Mouse (Mus musculus): ENCODE data around the gene Ctss. TPM values are rescaled to one million over a fixed set of nuclear protein-coding genes. Genes with fewer than 3 reads are reported as not detected.
A peak's percentile ranks its signal among the peaks of the same experiment; 100 is the strongest.

Gene Ctss
- polyA plus RNA-seq, 1 experiment: 70.6 TPM

- WGBS: 96% methylated on average over 7 of the region's 7 CpGs
- peaks cover 19% of the 10 kb centered on the region for H3K36me3 ChIP-seq (ENCODE audit: control insufficient read depth, insufficient read depth, low read length)
- H3K27ac ChIP-seq (ENCODE audit: control insufficient read depth, insufficient read depth, low read length): no peak within 1 kb of the TSS
- no peak within 1 kb of the TSS for H3K4me3 ChIP-seq (ENCODE audit: control insufficient read depth, insufficient read depth, low read length)
- no peak for DNase-seq
- H3K27me3 ChIP-seq (ENCODE audit: control insufficient read depth, insufficient read depth, low read length): no peaks in the 10 kb centered on the region
- no peaks in the 10 kb centered on the region for H3K4me1 ChIP-seq (replicated peaks; ENCODE audit: control insufficient read depth, insufficient read depth, low read length)
- no peak for TF ChIP-seq POLR2A (IDR thresholded peaks at IDR 0.05; ENCODE audit: control insufficient read depth, extremely low read depth, insufficient read depth, low read length, poor library complexity)
- TF ChIP-seq CTCF (IDR thresholded peaks at IDR 0.05; ENCODE audit: borderline replicate concordance, control insufficient read depth, extremely low read depth, insufficient read depth, low read length, poor library complexity): no peak
These were observed 27.6 kb upstream of the Ctss start, which contains the start of gene Ctsk for GRCm38 (mm10) chr3:95499024-95499423. Gene Ctsk (plus strand): TSS chr3:95499256.

DNA sequence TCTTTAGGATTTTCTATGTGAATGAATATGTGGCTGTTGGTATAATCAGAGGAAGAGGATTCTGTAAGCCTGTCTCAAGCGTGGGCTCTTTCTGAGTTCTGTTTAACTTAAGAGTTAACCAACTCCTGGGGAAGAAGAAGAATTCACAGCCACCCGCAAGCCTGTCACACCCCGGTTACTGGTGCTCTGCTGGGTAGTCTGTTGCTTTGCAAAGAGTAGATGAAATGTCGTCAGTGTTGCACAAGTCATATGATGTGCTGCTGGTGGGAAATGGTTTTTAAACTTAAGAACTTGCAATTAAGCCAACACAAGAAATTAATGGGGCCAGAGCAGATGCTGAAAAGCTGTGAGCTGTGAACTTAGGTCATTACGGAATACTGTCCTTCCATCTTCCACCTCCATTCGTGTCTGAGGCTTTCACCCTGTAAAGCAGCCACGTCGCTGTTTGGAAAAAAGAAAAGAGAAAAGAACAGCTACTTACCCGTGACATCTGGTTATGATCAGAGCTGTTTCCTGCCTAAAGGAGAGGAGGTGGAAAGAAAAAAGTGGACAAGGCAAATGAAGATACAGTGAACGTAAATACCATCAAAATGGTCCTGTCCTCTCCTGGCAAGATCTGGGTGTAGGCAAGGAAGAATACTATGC lies 27.0 kb upstream of the Ctss start:
- Histone ChIP-seq H3K27ac (ENCODE audit: control insufficient read depth, insufficient read depth, low read length) (no peak overlapping the region), H3K27me3 (ENCODE audit: control insufficient read depth, insufficient read depth, low read length) (no peaks in the 10 kb centered on the region), H3K36me3 (ENCODE audit: control insufficient read depth, insufficient read depth, low read length) (peaks cover 13% of the 10 kb centered on the region), H3K4me3 (ENCODE audit: control insufficient read depth, insufficient read depth, low read length) (no peak overlapping the region), H3K4me1 (replicated peaks; ENCODE audit: control insufficient read depth, insufficient read depth, low read length) (no peaks in the 10 kb centered on the region)
- TF ChIP-seq POLR2A (IDR thresholded peaks at IDR 0.05; ENCODE audit: control insufficient read depth, extremely low read depth, insufficient read depth, low read length, poor library complexity): no peak
- no peak for TF ChIP-seq CTCF (IDR thresholded peaks at IDR 0.05; ENCODE audit: borderline replicate concordance, control insufficient read depth, extremely low read depth, insufficient read depth, low read length, poor library complexity)
- 86% methylated on average over 10 of the region's 10 CpGs for WGBS
- DNase-seq: no peak

DNA sequence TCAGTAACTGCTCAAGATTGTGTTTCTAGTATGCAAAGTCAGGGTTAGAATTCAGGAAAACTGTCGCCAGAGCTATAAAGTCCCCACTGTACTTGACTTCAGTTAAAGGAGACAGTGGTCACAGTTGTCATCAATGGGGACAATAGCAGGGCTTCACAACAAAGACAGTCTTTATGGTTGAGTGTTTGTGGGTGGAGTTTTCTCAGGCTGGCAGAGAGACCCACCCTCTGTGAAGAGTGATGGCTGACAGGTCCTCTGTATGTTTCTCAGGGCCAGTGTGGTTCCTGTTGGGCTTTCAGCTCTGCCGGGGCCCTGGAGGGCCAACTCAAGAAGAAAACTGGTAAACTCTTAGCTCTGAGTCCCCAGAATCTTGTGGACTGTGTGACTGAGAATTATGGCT lies 24.3 kb upstream of the Ctss start:
- Histone ChIP-seq H3K4me1 (replicated peaks; ENCODE audit: control insufficient read depth, insufficient read depth, low read length) (no peaks in the 10 kb centered on the region), H3K27me3 (ENCODE audit: control insufficient read depth, insufficient read depth, low read length) (no peaks in the 10 kb centered on the region), H3K36me3 (ENCODE audit: control insufficient read depth, insufficient read depth, low read length) (no peaks in the 10 kb centered on the region), H3K27ac (ENCODE audit: control insufficient read depth, insufficient read depth, low read length) (no peak overlapping the region), H3K4me3 (ENCODE audit: control insufficient read depth, insufficient read depth, low read length) (no peak overlapping the region)
- DNase-seq: no peak
- TF ChIP-seq POLR2A (IDR thresholded peaks at IDR 0.05; ENCODE audit: control insufficient read depth, extremely low read depth, insufficient read depth, low read length, poor library complexity): no peak
- no peak for TF ChIP-seq CTCF (IDR thresholded peaks at IDR 0.05; ENCODE audit: borderline replicate concordance, control insufficient read depth, extremely low read depth, insufficient read depth, low read length, poor library complexity)
- WGBS: 72% methylated on average over 2 of the region's 2 CpGs

GRCm38 (mm10) chr3:95509348-95509747 lies 17.2 kb upstream of the Ctss start:
- DNase-seq: no peak
- WGBS: 64% methylated on average over 6 of the region's 6 CpGs
- no peak for TF ChIP-seq POLR2A (IDR thresholded peaks at IDR 0.05; ENCODE audit: control insufficient read depth, extremely low read depth, insufficient read depth, low read length, poor library complexity)
- no peak overlapping the region for H3K4me3 ChIP-seq (ENCODE audit: control insufficient read depth, insufficient read depth, low read length)
- H3K4me1 ChIP-seq (replicated peaks; ENCODE audit: control insufficient read depth, insufficient read depth, low read length): peaks cover 5% of the 10 kb centered on the region; the same call in 1 of the 2 replicates
- H3K27me3 ChIP-seq (ENCODE audit: control insufficient read depth, insufficient read depth, low read length): no peaks in the 10 kb centered on the region
- H3K27ac ChIP-seq (ENCODE audit: control insufficient read depth, insufficient read depth, low read length): no peak overlapping the region
- no peaks in the 10 kb centered on the region for H3K36me3 ChIP-seq (ENCODE audit: control insufficient read depth, insufficient read depth, low read length)

GRCm38 (mm10) chr3:95511611-95512180 lies 14.9 kb upstream of the Ctss start:
- no peaks in the 10 kb centered on the region for H3K27me3 ChIP-seq (ENCODE audit: control insufficient read depth, insufficient read depth, low read length)
- no peak for TF ChIP-seq POLR2A (IDR thresholded peaks at IDR 0.05; ENCODE audit: control insufficient read depth, extremely low read depth, insufficient read depth, low read length, poor library complexity)
- TF ChIP-seq CTCF (IDR thresholded peaks at IDR 0.05; ENCODE audit: borderline replicate concordance, control insufficient read depth, extremely low read depth, insufficient read depth, low read length, poor library complexity): no peak
- peak overlapping the region; percentile 73 for H3K27ac ChIP-seq (ENCODE audit: control insufficient read depth, insufficient read depth, low read length)
- no peak overlapping the region for H3K4me3 ChIP-seq (ENCODE audit: control insufficient read depth, insufficient read depth, low read length)
- H3K4me1 ChIP-seq (replicated peaks; ENCODE audit: control insufficient read depth, insufficient read depth, low read length): peaks cover 5% of the 10 kb centered on the region; the same call in 1 of the 2 replicates
- DNase-seq: peak; percentile 55
- 9% methylated on average over 9 of the region's 9 CpGs for WGBS
- no peaks in the 10 kb centered on the region for H3K36me3 ChIP-seq (ENCODE audit: control insufficient read depth, insufficient read depth, low read length)

DNA sequence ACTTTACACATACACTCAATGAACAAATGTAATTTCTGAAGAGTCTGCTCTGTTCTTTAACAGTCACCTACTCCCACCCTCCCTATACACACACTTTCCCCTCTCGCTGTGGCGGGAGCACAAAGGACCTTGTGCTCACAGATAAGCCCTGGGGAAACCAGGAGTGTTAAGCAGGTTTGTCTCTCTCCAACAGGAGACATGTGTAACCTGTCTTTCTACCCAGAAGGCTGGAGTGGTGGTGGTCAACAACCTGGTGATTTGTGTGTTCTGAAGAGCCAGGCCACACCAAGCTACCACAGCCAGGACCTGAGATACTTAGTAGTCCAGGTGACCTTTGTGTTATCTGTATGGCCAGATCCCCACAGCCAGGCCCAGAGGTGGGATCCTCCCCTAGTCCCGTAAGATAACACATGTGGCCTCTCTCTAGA lies 10.0 kb upstream of the Ctss start:
- Histone ChIP-seq H3K27me3 (ENCODE audit: control insufficient read depth, insufficient read depth, low read length) (no peaks in the 10 kb centered on the region), H3K27ac (ENCODE audit: control insufficient read depth, insufficient read depth, low read length) (no peak overlapping the region), H3K4me3 (ENCODE audit: control insufficient read depth, insufficient read depth, low read length) (no peak overlapping the region), H3K4me1 (replicated peaks; ENCODE audit: control insufficient read depth, insufficient read depth, low read length) (peaks cover 10% of the 10 kb centered on the region), H3K36me3 (ENCODE audit: control insufficient read depth, insufficient read depth, low read length) (no peaks in the 10 kb centered on the region)
- TF ChIP-seq CTCF (IDR thresholded peaks at IDR 0.05; ENCODE audit: borderline replicate concordance, control insufficient read depth, extremely low read depth, insufficient read depth, low read length, poor library complexity): no peak
- TF ChIP-seq POLR2A (IDR thresholded peaks at IDR 0.05; ENCODE audit: control insufficient read depth, extremely low read depth, insufficient read depth, low read length, poor library complexity): no peak
- no peak for DNase-seq
- 100% methylated on average over 3 of the region's 3 CpGs for WGBS

Data from thymus, adult 2 months (tissue).